Mouse (Mus musculus): Measurements from ENCODE around the gene Chrng. TPM values are rescaled to one million over a fixed set of nuclear protein-coding genes. Genes with fewer than 3 reads are reported as not detected.
A peak's percentile ranks its signal among the peaks of the same experiment; 100 is the strongest.

Chrng gene
- polyA plus RNA-seq, 1 experiment from 2014 or later = 0.30 TPM

DNA sequence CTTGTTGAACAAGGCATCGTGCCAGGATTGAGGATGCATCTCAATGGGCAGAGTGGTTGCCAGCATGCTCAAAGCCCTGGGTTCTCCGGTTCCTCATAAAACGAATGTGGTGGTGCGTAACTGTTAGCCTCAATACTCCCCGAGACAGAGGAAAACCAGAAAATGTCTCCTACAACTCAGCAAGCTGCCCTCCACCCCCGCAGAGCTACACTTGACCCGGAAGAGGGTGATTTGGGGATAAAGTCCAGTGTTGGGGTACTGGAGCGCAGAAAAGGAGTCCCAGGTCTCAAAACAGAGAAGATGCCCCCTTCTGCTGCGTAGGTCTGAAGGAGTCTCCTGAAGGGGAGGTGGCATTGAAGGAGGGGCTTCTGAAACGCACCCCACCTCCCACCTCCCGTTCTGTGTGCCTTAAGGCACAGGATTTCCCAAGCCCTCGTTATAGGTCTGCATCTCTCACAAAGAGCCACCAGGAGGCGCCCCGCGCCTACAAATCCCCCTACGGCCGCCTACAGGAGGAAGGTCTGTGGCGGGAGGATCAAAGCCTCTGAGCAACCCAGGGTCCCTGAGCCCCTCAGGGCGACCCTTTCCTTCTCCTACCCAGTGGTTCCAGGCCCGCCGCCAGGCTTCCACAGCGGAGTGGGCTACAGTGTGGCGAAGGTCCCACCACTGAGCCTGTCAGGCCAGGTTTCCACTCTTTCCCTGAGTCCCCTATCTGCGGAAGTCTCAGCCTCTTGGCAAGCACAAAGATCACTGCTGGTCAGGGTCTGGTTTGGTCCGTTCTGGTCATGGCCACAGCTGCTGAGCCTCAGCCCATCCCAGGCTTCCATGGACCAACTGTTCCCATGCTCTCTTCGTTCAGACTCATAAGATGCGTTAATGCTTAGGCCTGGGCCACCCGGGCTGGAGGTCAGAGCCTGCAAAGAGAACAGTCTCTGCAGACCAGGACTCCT lies 30.2 kb upstream of the Chrng start:
- Histone ChIP-seq H3K9ac (ENCODE audit: low read depth, low read length) (no peak overlapping the region), H3K27me3 (ENCODE audit: control insufficient read depth, insufficient read depth, low read length) (peaks cover 23% of the 10 kb centered on the region), H3K36me3 (ENCODE audit: control insufficient read depth, insufficient read depth, low read length) (no peaks in the 10 kb centered on the region), H3K4me1 (ENCODE audit: control insufficient read depth, insufficient read depth, low read length) (peaks cover 27% of the 10 kb centered on the region), H3K4me2 (replicated peaks; ENCODE audit: low read depth, low read length) (0 out of 2 replicates have a peak overlapping the region, but pooled peaks have one; percentile 15), H3K4me3 (ENCODE audit: low read length) (no peak overlapping the region), H3K9me3 (ENCODE audit: control insufficient read depth, low read length) (no peaks in the 10 kb centered on the region), H3K27ac (ENCODE audit: low read depth, low read length) (no peak overlapping the region)
- 20% methylated on average over 28 of the region's 28 CpGs for WGBS
- peak; percentile 36 for ATAC-seq (ENCODE audit: low FRiP score, low TSS enrichment)

GRCm38 (mm10) chr1:87175852-87176292 lies 28.6 kb upstream of the Chrng start:
- no peak overlapping the region for H3K9ac ChIP-seq (ENCODE audit: low read depth, low read length)
- H3K27ac ChIP-seq (ENCODE audit: low read depth, low read length) = no peak overlapping the region
- H3K4me1 ChIP-seq (ENCODE audit: control insufficient read depth, insufficient read depth, low read length) = peaks cover 18% of the 10 kb centered on the region
- peaks cover 8% of the 10 kb centered on the region for H3K27me3 ChIP-seq (ENCODE audit: control insufficient read depth, insufficient read depth, low read length)
- no peaks in the 10 kb centered on the region for H3K36me3 ChIP-seq (ENCODE audit: control insufficient read depth, insufficient read depth, low read length)
- H3K9me3 ChIP-seq (ENCODE audit: control insufficient read depth, low read length) = no peaks in the 10 kb centered on the region
- peak overlapping the region; percentile 13 for H3K4me2 ChIP-seq (replicated peaks; ENCODE audit: low read depth, low read length)
- whole genome bisulfite sequencing = 4% methylated on average over 11 of the region's 11 CpGs
- peak; percentile 92 for ATAC-seq (ENCODE audit: low FRiP score, low TSS enrichment)
- H3K4me3 ChIP-seq (ENCODE audit: low read length) = no peak overlapping the region

- peaks cover 3% of the 10 kb centered on the region; the same call in 1 of the 2 replicates for H3K4me1 ChIP-seq (ENCODE audit: control insufficient read depth, insufficient read depth, low read length)
- H3K4me3 ChIP-seq (ENCODE audit: low read length) = no peak overlapping the region
- no peak overlapping the region for H3K4me2 ChIP-seq (replicated peaks; ENCODE audit: low read depth, low read length)
- H3K9me3 ChIP-seq (ENCODE audit: control insufficient read depth, low read length) = no peaks in the 10 kb centered on the region
- peaks cover 39% of the 10 kb centered on the region for H3K27me3 ChIP-seq (ENCODE audit: control insufficient read depth, insufficient read depth, low read length)
- 31% methylated on average over 5 of the region's 5 CpGs for WGBS
- no peak for ATAC-seq (ENCODE audit: low FRiP score, low TSS enrichment)
- H3K36me3 ChIP-seq (ENCODE audit: control insufficient read depth, insufficient read depth, low read length) = no peaks in the 10 kb centered on the region
- no peak overlapping the region for H3K9ac ChIP-seq (ENCODE audit: low read depth, low read length)
- H3K27ac ChIP-seq (ENCODE audit: low read depth, low read length) = no peak overlapping the region
These were observed 23.6 kb upstream of the Chrng start for GRCm38 (mm10) chr1:87180896-87181295.

DNA sequence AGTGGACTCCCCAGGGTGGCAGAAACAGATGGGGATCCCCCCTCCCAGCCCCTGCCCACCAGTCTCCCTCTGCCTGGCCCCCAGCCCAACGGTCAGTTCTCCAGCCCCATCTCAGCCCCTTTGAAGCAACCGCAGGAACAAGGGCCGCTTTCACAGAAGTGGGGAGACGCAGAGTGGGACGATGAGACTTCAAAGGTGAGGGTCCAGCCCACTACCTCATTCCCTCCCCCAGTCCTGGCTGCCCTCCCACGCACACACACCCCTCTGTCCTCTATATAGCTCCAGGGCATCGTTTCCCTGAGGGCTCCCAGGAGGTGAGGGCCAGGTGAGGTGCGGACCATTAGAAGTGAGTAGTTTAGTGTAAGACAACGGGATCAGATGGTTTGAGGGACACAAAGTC lies 21.4 kb upstream of the Chrng start, which contains the start of gene Prss56:
Gene Prss56 (plus strand): TSS at position 301 of the 400 bp plus-strand sequence.
- Histone ChIP-seq H3K9me3 (ENCODE audit: control insufficient read depth, low read length) (no peaks in the 10 kb centered on the region), H3K4me1 (ENCODE audit: control insufficient read depth, insufficient read depth, low read length) (peaks cover 8% of the 10 kb centered on the region; the same call in 1 of the 2 replicates), H3K27ac (ENCODE audit: low read depth, low read length) (no peak within 1 kb of the TSS), H3K9ac (ENCODE audit: low read depth, low read length) (no peak within 1 kb of the TSS), H3K27me3 (ENCODE audit: control insufficient read depth, insufficient read depth, low read length) (peaks cover 57% of the 10 kb centered on the region), H3K4me2 (replicated peaks; ENCODE audit: low read depth, low read length) (no peak within 1 kb of the TSS), H3K36me3 (ENCODE audit: control insufficient read depth, insufficient read depth, low read length) (no peaks in the 10 kb centered on the region), H3K4me3 (ENCODE audit: low read length) (no peak within 1 kb of the TSS)
- ATAC-seq (ENCODE audit: low FRiP score, low TSS enrichment) = no peak
- WGBS = 20% methylated on average over 9 of the region's 9 CpGs

GRCm38 (mm10) chr1:87183998-87184750 lies 20.3 kb upstream of the Chrng start:
- Histone ChIP-seq H3K36me3 (ENCODE audit: control insufficient read depth, insufficient read depth, low read length) (no peaks in the 10 kb centered on the region), H3K9me3 (ENCODE audit: control insufficient read depth, low read length) (no peaks in the 10 kb centered on the region), H3K27ac (ENCODE audit: low read depth, low read length) (no peak overlapping the region), H3K4me3 (ENCODE audit: low read length) (no peak overlapping the region), H3K4me2 (replicated peaks; ENCODE audit: low read depth, low read length) (peak overlapping the region; percentile 21; the same call in 1 of the 2 replicates), H3K4me1 (ENCODE audit: control insufficient read depth, insufficient read depth, low read length) (peaks cover 8% of the 10 kb centered on the region; the same call in 1 of the 2 replicates), H3K27me3 (ENCODE audit: control insufficient read depth, insufficient read depth, low read length) (peaks cover 57% of the 10 kb centered on the region), H3K9ac (ENCODE audit: low read depth, low read length) (no peak overlapping the region)
- WGBS = 34% methylated on average over 15 of the region's 15 CpGs
- ATAC-seq (ENCODE audit: low FRiP score, low TSS enrichment) = no peak

- 14% methylated on average over 20 of the region's 20 CpGs for WGBS
These were observed 19.7 kb upstream of the Chrng start for GRCm38 (mm10) chr1:87184751-87185139.

GRCm38 (mm10) chr1:87185526-87185925 lies 18.9 kb upstream of the Chrng start:
- H3K27me3 ChIP-seq (ENCODE audit: control insufficient read depth, insufficient read depth, low read length) = peaks cover 57% of the 10 kb centered on the region
- no peak overlapping the region for H3K9ac ChIP-seq (ENCODE audit: low read depth, low read length)
- H3K4me3 ChIP-seq (ENCODE audit: low read length) = no peak overlapping the region
- WGBS = 15% methylated on average over 13 of the region's 13 CpGs
- H3K27ac ChIP-seq (ENCODE audit: low read depth, low read length) = no peak overlapping the region
- no peak overlapping the region for H3K4me2 ChIP-seq (replicated peaks; ENCODE audit: low read depth, low read length)
- H3K36me3 ChIP-seq (ENCODE audit: control insufficient read depth, insufficient read depth, low read length) = no peaks in the 10 kb centered on the region
- no peaks in the 10 kb centered on the region for H3K9me3 ChIP-seq (ENCODE audit: control insufficient read depth, low read length)
- H3K4me1 ChIP-seq (ENCODE audit: control insufficient read depth, insufficient read depth, low read length) = peaks cover 8% of the 10 kb centered on the region; the same call in 1 of the 2 replicates
- ATAC-seq (ENCODE audit: low FRiP score, low TSS enrichment) = no peak

More at GRCm38 (mm10) chr1:87184751-87185139, 19.7 kb upstream of the Chrng start:
- peak overlapping the region; percentile 21; the same call in 1 of the 2 replicates for H3K4me2 ChIP-seq (replicated peaks; ENCODE audit: low read depth, low read length)
- H3K4me3 ChIP-seq (ENCODE audit: low read length) = no peak overlapping the region
- no peak overlapping the region for H3K9ac ChIP-seq (ENCODE audit: low read depth, low read length)
- H3K36me3 ChIP-seq (ENCODE audit: control insufficient read depth, insufficient read depth, low read length) = no peaks in the 10 kb centered on the region
- H3K4me1 ChIP-seq (ENCODE audit: control insufficient read depth, insufficient read depth, low read length) = peaks cover 8% of the 10 kb centered on the region; the same call in 1 of the 2 replicates
- H3K9me3 ChIP-seq (ENCODE audit: control insufficient read depth, low read length) = no peaks in the 10 kb centered on the region
- ATAC-seq (ENCODE audit: low FRiP score, low TSS enrichment) = peak; percentile 21; the same call in 1 of the 2 replicates
- peaks cover 57% of the 10 kb centered on the region for H3K27me3 ChIP-seq (ENCODE audit: control insufficient read depth, insufficient read depth, low read length)
- H3K27ac ChIP-seq (ENCODE audit: low read depth, low read length) = no peak overlapping the region

- no peaks in the 10 kb centered on the region for H3K9me3 ChIP-seq (ENCODE audit: control insufficient read depth, low read length)
- no peaks in the 10 kb centered on the region for H3K36me3 ChIP-seq (ENCODE audit: control insufficient read depth, insufficient read depth, low read length)
- peak overlapping the region; percentile 50; the same call in 1 of the 2 replicates for H3K9ac ChIP-seq (ENCODE audit: low read depth, low read length)
- no peak overlapping the region for H3K27ac ChIP-seq (ENCODE audit: low read depth, low read length)
- 1% methylated on average over 51 of the region's 54 CpGs for WGBS
- H3K4me1 ChIP-seq (ENCODE audit: control insufficient read depth, insufficient read depth, low read length) = peaks cover 8% of the 10 kb centered on the region; the same call in 1 of the 2 replicates
- peak overlapping the region; percentile 51 for H3K4me3 ChIP-seq (ENCODE audit: low read length)
- peak; percentile 47 for ATAC-seq (ENCODE audit: low FRiP score, low TSS enrichment)
- H3K4me2 ChIP-seq (replicated peaks; ENCODE audit: low read depth, low read length) = peak overlapping the region; percentile 88
- peaks cover 50% of the 10 kb centered on the region for H3K27me3 ChIP-seq (ENCODE audit: control insufficient read depth, insufficient read depth, low read length)
These were observed 18.0 kb upstream of the Chrng start for GRCm38 (mm10) chr1:87186261-87187036.
